Mouse (Mus musculus): ENCODE data around the gene Sirt3. TPM values are rescaled to one million over a fixed set of nuclear protein-coding genes. Genes with fewer than 3 reads are reported as not detected.

Gene Sirt3
- total RNA-seq, 2 experiments from 2014 or later, result 20.4 to 27.3 TPM

- intact Hi-C loops (cut with DNase I), result no loop called here
- DNase-seq, result no peak
- peak overlapping the region; percentile 82 for H3K4me3 ChIP-seq
- peak overlapping the region; percentile 89 for H3K27ac ChIP-seq
- TF ChIP-seq CTCF (IDR thresholded peaks at IDR 0.05), result no peak
Measured at GRCm38 (mm10) chr7:140882469-140882803, 327 bp upstream of the Sirt3 start.

- no peak for DNase-seq
- intact Hi-C loops (cut with DNase I), result loop anchor here (2.0 kb wide), 2 partner anchors 22 to 24 kb away; partner anchors contain the start of genes Bet1l, Gm45785 and Ric8a
- peak overlapping the region; percentile 82 for H3K4me3 ChIP-seq
- H3K27ac ChIP-seq, result peak overlapping the region; percentile 89
- TF ChIP-seq CTCF (IDR thresholded peaks at IDR 0.05), result no peak
Measured at GRCm38 (mm10) chr7:140880865-140881515, 1.1 kb downstream of the Sirt3 start.

GRCm38 (mm10) chr7:140880419-140880818 is 1.7 kb downstream of the Sirt3 start:
- H3K27ac ChIP-seq, result peak overlapping the region; percentile 89
- no peak for TF ChIP-seq CTCF (IDR thresholded peaks at IDR 0.05)
- intact Hi-C loops (cut with DNase I), result loop anchor here (2.0 kb wide), 2 partner anchors 22 to 24 kb away; partner anchors contain the start of genes Bet1l, Gm45785 and Ric8a
- DNase-seq, result no peak
- H3K4me3 ChIP-seq, result peak overlapping the region; percentile 82

GRCm38 (mm10) chr7:140879355-140879754 is 2.8 kb downstream of the Sirt3 start:
- intact Hi-C loops (cut with DNase I), result no loop called here
- Histone ChIP-seq H3K4me3 (no peak overlapping the region), H3K27ac (no peak overlapping the region)
- no peak for TF ChIP-seq CTCF (IDR thresholded peaks at IDR 0.05)
- DNase-seq, result no peak

GRCm38 (mm10) chr7:140877364-140877763 is 4.7 kb downstream of the Sirt3 start:
- H3K4me3 ChIP-seq, result no peak overlapping the region
- no peak for DNase-seq
- TF ChIP-seq CTCF (IDR thresholded peaks at IDR 0.05), result no peak
- intact Hi-C loops (cut with DNase I), result no loop called here
- no peak overlapping the region for H3K27ac ChIP-seq

- intact Hi-C loops (cut with DNase I), result no loop called here
- Histone ChIP-seq H3K27ac (no peak overlapping the region), H3K4me3 (no peak overlapping the region)
- DNase-seq, result no peak
- no peak for TF ChIP-seq CTCF (IDR thresholded peaks at IDR 0.05)
Measured at GRCm38 (mm10) chr7:140874224-140874623, 7.9 kb downstream of the Sirt3 start.

- TF ChIP-seq CTCF (IDR thresholded peaks at IDR 0.05), result no peak
- no peak for DNase-seq
- Histone ChIP-seq H3K27ac (no peak overlapping the region), H3K4me3 (no peak overlapping the region)
- intact Hi-C loops (cut with DNase I), result no loop called here
Measured at GRCm38 (mm10) chr7:140864761-140865160, 17.3 kb downstream of the Sirt3 start.

- intact Hi-C loops (cut with DNase I), result no loop called here
- no peak for TF ChIP-seq CTCF (IDR thresholded peaks at IDR 0.05)
- H3K27ac ChIP-seq, result no peak overlapping the region
- no peak overlapping the region for H3K4me3 ChIP-seq
- no peak for DNase-seq
Measured at GRCm38 (mm10) chr7:140860728-140861127, 21.4 kb downstream of the Sirt3 start.

- H3K4me3 ChIP-seq, result no peak overlapping the region
- H3K27ac ChIP-seq, result no peak overlapping the region
- intact Hi-C loops (cut with DNase I), result no loop called here
- no peak for TF ChIP-seq CTCF (IDR thresholded peaks at IDR 0.05)
- DNase-seq, result peak; percentile 6
Measured at GRCm38 (mm10) chr7:140859997-140860396, 22.1 kb downstream of the Sirt3 start.

GRCm38 (mm10) chr7:140858746-140859145 is 23.4 kb downstream of the Sirt3 start:
- intact Hi-C loops (cut with DNase I), result no loop called here
- DNase-seq, result no peak
- peak overlapping the region; percentile 96 for H3K4me3 ChIP-seq
- TF ChIP-seq CTCF (IDR thresholded peaks at IDR 0.05), result no peak
- H3K27ac ChIP-seq, result no peak overlapping the region

GRCm38 (mm10) chr7:140857550-140858505 is 24.3 kb downstream of the Sirt3 start, which contains the start of gene Bet1l:
TSS of gene Bet1l (minus strand) at chr7:140857577.
- intact Hi-C loops (cut with DNase I), result loop anchor here (2.0 kb wide), 2 partner anchors 23 to 45 kb away; partner anchors contain the start of gene Psmd13
- H3K27ac ChIP-seq, result peak within 1 kb of the TSS; percentile 99
- H3K4me3 ChIP-seq, result peak within 1 kb of the TSS; percentile 96
- TF ChIP-seq CTCF (IDR thresholded peaks at IDR 0.05), result no peak
- no peak for DNase-seq

GRCm38 (mm10) chr7:140856785-140857549 is 25.1 kb downstream of the Sirt3 start, which contains the start of gene Ric8a:
TSS of gene Ric8a (plus strand) at chr7:140856957.
- TF ChIP-seq CTCF (IDR thresholded peaks at IDR 0.05), result no peak
- peak; percentile 95 for DNase-seq
- intact Hi-C loops (cut with DNase I), result loop anchor here (2.0 kb wide), 2 partner anchors 24 to 46 kb away; partner anchors contain the start of gene Psmd13
- Histone ChIP-seq H3K27ac (peak within 1 kb of the TSS; percentile 99), H3K4me3 (peak within 1 kb of the TSS; percentile 96)

All from gastrocnemius, adult 2 months (tissue).